Mouse (Mus musculus): ENCODE measurements at regions not wholly inside any gene's neighbourhood (a gene's known extent, or its start where the extent isn't known, plus 50 kb on each side); places are given as distances from the start of the nearest gene placed in this dataset.

- no peak overlapping the region for H3K9ac ChIP-seq (ENCODE audit: insufficient read depth, low read depth, low read length, poor library complexity, severe bottlenecking)
- no peaks in the 10 kb centered on the region for H3K4me1 ChIP-seq (ENCODE audit: control insufficient read depth in 2 of 2, insufficient read depth in 2 of 2, low read length in 2 of 2, poor library complexity in 1 of 2)
- no peak for DNase-seq (ENCODE audit: low read depth, low spot score)
- no peak overlapping the region for H3K27ac ChIP-seq (ENCODE audit: insufficient read depth, low read depth, low read length, poor library complexity, severe bottlenecking)
- TF ChIP-seq MAFK (IDR thresholded peaks at IDR 0.05; ENCODE audit: insufficient read depth, low read depth, low read length): no peak
- TF ChIP-seq HCFC1 (IDR thresholded peaks at IDR 0.05; ENCODE audit: borderline replicate concordance, insufficient read depth, low read length): no peak
- TF ChIP-seq ZC3H11A (IDR thresholded peaks at IDR 0.05; ENCODE audit: borderline replicate concordance, low read depth, low read length): no peak
- no peak for TF ChIP-seq ZNF384 (IDR thresholded peaks at IDR 0.05; ENCODE audit: low read depth, low read length)
- TF ChIP-seq CHD2 (IDR thresholded peaks at IDR 0.05; ENCODE audit: low read depth, low read length): no peak
- no peak overlapping the region for H3K4me3 ChIP-seq (ENCODE audit: insufficient read depth in 1 of 2, low read depth in 1 of 2, low read length in 2 of 2, poor library complexity in 1 of 2, severe bottlenecking in 1 of 2)
- in situ Hi-C loops (cut with MboI; ENCODE audit: low sequenced_read_pairs in 2 of 2, unreplicated experiment in 2 of 2): no loop called here
- no peaks in the 10 kb centered on the region for H3K36me3 ChIP-seq (ENCODE audit: control insufficient read depth, insufficient read depth, low read length, poor library complexity, severe bottlenecking)
- no peaks in the 10 kb centered on the region for H3K9me3 ChIP-seq (ENCODE audit: control insufficient read depth, insufficient read depth, low read depth, low read length)
Measured at GRCm38 (mm10) chr7:39596403-39596802, 78.8 kb downstream of the Zfp619 start.

GRCm38 (mm10) chr7:39613767-39614166, 96.2 kb downstream of the Zfp619 start:
- TF ChIP-seq MAFK (IDR thresholded peaks at IDR 0.05; ENCODE audit: insufficient read depth, low read depth, low read length) (peak; percentile 77), HCFC1 (IDR thresholded peaks at IDR 0.05; ENCODE audit: borderline replicate concordance, insufficient read depth, low read length) (no peak)
- no peak for DNase-seq (ENCODE audit: low read depth, low spot score)
- H3K9me3 ChIP-seq (ENCODE audit: control insufficient read depth, insufficient read depth, low read depth, low read length): no peaks in the 10 kb centered on the region
- no peak overlapping the region for H3K4me3 ChIP-seq (ENCODE audit: insufficient read depth in 1 of 2, low read depth in 1 of 2, low read length in 2 of 2, poor library complexity in 1 of 2, severe bottlenecking in 1 of 2)
- in situ Hi-C loops (cut with MboI; ENCODE audit: low sequenced_read_pairs in 2 of 2, unreplicated experiment in 2 of 2): no loop called here
- no peak overlapping the region for H3K27ac ChIP-seq (ENCODE audit: insufficient read depth, low read depth, low read length, poor library complexity, severe bottlenecking)
- H3K36me3 ChIP-seq (ENCODE audit: control insufficient read depth, insufficient read depth, low read length, poor library complexity, severe bottlenecking): no peaks in the 10 kb centered on the region
- H3K4me1 ChIP-seq (ENCODE audit: control insufficient read depth in 2 of 2, insufficient read depth in 2 of 2, low read length in 2 of 2, poor library complexity in 1 of 2): no peaks in the 10 kb centered on the region
- no peak overlapping the region for H3K9ac ChIP-seq (ENCODE audit: insufficient read depth, low read depth, low read length, poor library complexity, severe bottlenecking)

DNA sequence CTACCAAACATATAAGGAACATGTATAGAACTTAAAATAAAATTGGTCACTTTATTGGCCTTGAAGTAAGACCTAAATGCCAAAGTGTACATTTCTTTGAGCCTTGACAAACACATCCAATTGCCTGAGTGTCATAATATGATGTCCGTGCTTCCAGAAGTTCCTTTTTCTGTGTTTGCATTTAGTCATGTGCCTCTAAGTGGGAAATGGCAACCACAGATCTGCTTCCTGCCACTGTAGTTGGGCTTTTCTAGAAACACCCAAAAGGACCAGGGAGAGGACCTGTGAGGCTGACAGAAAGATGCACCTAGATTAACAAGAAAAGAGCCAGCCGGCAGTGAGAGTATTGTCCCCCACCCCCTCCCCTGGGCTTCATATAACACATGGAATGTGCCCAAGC, 97.5 kb downstream of the Zfp619 start:
- in situ Hi-C loops (cut with MboI; ENCODE audit: low sequenced_read_pairs in 2 of 2, unreplicated experiment in 2 of 2): no loop called here
- H3K9me3 ChIP-seq (ENCODE audit: control insufficient read depth, insufficient read depth, low read depth, low read length): no peaks in the 10 kb centered on the region
- TF ChIP-seq ZNF384 (IDR thresholded peaks at IDR 0.05; ENCODE audit: low read depth, low read length): no peak
- no peak for TF ChIP-seq HCFC1 (IDR thresholded peaks at IDR 0.05; ENCODE audit: borderline replicate concordance, insufficient read depth, low read length)
- no peak for TF ChIP-seq ZC3H11A (IDR thresholded peaks at IDR 0.05; ENCODE audit: borderline replicate concordance, low read depth, low read length)
- TF ChIP-seq CHD2 (IDR thresholded peaks at IDR 0.05; ENCODE audit: low read depth, low read length): no peak
- no peak for TF ChIP-seq MAFK (IDR thresholded peaks at IDR 0.05; ENCODE audit: insufficient read depth, low read depth, low read length)
- H3K27ac ChIP-seq (ENCODE audit: insufficient read depth, low read depth, low read length, poor library complexity, severe bottlenecking): no peak overlapping the region
- H3K4me1 ChIP-seq (ENCODE audit: control insufficient read depth in 2 of 2, insufficient read depth in 2 of 2, low read length in 2 of 2, poor library complexity in 1 of 2): no peaks in the 10 kb centered on the region
- H3K9ac ChIP-seq (ENCODE audit: insufficient read depth, low read depth, low read length, poor library complexity, severe bottlenecking): no peak overlapping the region
- no peak for DNase-seq (ENCODE audit: low read depth, low spot score)
- no peak overlapping the region for H3K4me3 ChIP-seq (ENCODE audit: insufficient read depth in 1 of 2, low read depth in 1 of 2, low read length in 2 of 2, poor library complexity in 1 of 2, severe bottlenecking in 1 of 2)
- no peaks in the 10 kb centered on the region for H3K36me3 ChIP-seq (ENCODE audit: control insufficient read depth, insufficient read depth, low read length, poor library complexity, severe bottlenecking)

DNA sequence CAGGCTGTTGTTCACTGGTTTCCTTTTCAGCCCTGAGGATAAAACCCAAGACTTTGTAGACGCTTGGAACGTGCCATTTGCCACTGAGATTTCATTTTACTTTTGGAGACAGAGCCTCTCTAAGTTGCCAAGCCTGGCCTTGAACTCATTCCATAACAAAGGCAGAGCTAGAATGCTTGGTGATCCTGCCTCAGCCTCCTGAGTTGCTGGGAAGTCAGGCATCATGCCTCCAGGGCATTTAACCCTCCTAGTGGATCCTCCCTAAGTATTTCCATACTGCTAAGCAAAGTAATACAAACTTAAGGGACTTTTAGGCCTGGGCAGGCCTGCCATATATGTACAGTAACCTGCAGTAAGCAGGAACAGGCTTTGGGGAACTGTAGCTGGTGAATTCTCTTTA, 104.2 kb downstream of the Zfp619 start:
- Histone ChIP-seq H3K27ac (ENCODE audit: insufficient read depth, low read depth, low read length, poor library complexity, severe bottlenecking) (no peak overlapping the region), H3K4me1 (ENCODE audit: control insufficient read depth in 2 of 2, insufficient read depth in 2 of 2, low read length in 2 of 2, poor library complexity in 1 of 2) (no peaks in the 10 kb centered on the region), H3K9ac (ENCODE audit: insufficient read depth, low read depth, low read length, poor library complexity, severe bottlenecking) (no peak overlapping the region), H3K9me3 (ENCODE audit: control insufficient read depth, insufficient read depth, low read depth, low read length) (no peaks in the 10 kb centered on the region), H3K36me3 (ENCODE audit: control insufficient read depth, insufficient read depth, low read length, poor library complexity, severe bottlenecking) (no peaks in the 10 kb centered on the region), H3K4me3 (ENCODE audit: insufficient read depth in 1 of 2, low read depth in 1 of 2, low read length in 2 of 2, poor library complexity in 1 of 2, severe bottlenecking in 1 of 2) (no peak overlapping the region)
- in situ Hi-C loops (cut with MboI; ENCODE audit: low sequenced_read_pairs in 2 of 2, unreplicated experiment in 2 of 2): no loop called here
- DNase-seq (ENCODE audit: low read depth, low spot score): peak; percentile 54
- TF ChIP-seq CHD2 (IDR thresholded peaks at IDR 0.05; ENCODE audit: low read depth, low read length): no peak
- no peak for TF ChIP-seq MAFK (IDR thresholded peaks at IDR 0.05; ENCODE audit: insufficient read depth, low read depth, low read length)
- TF ChIP-seq HCFC1 (IDR thresholded peaks at IDR 0.05; ENCODE audit: borderline replicate concordance, insufficient read depth, low read length): no peak
- no peak for TF ChIP-seq ZNF384 (IDR thresholded peaks at IDR 0.05; ENCODE audit: low read depth, low read length)
- no peak for TF ChIP-seq ZC3H11A (IDR thresholded peaks at IDR 0.05; ENCODE audit: borderline replicate concordance, low read depth, low read length)

DNA sequence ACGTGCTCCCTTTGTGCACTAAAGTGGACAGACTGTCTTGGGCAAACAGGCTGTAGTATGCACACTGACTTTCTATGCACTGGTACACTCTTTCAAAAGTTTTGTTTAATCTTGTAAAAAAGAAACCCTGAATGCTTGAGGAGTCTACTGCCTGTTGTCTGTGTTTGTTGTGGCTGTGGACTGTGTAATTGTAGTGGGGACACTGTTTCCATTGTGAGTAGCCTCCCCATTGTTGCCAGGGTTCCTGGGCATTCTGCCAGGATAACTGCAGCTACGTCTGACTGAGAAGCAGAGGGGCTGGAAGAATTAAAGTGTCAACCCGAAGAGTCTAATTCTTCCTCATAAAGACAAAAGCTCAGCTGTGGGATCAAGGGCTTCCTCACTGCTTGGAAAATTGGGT, 115.3 kb downstream of the Zfp619 start:
- H3K9me3 ChIP-seq (ENCODE audit: control insufficient read depth, insufficient read depth, low read depth, low read length): no peaks in the 10 kb centered on the region
- DNase-seq (ENCODE audit: low read depth, low spot score): no peak
- TF ChIP-seq ZNF384 (IDR thresholded peaks at IDR 0.05; ENCODE audit: low read depth, low read length) (no peak), ZC3H11A (IDR thresholded peaks at IDR 0.05; ENCODE audit: borderline replicate concordance, low read depth, low read length) (no peak), HCFC1 (IDR thresholded peaks at IDR 0.05; ENCODE audit: borderline replicate concordance, insufficient read depth, low read length) (no peak), MAFK (IDR thresholded peaks at IDR 0.05; ENCODE audit: insufficient read depth, low read depth, low read length) (no peak), CHD2 (IDR thresholded peaks at IDR 0.05; ENCODE audit: low read depth, low read length) (no peak)
- in situ Hi-C loops (cut with MboI; ENCODE audit: low sequenced_read_pairs in 2 of 2, unreplicated experiment in 2 of 2): no loop called here
- no peak overlapping the region for H3K9ac ChIP-seq (ENCODE audit: insufficient read depth, low read depth, low read length, poor library complexity, severe bottlenecking)
- no peaks in the 10 kb centered on the region for H3K4me1 ChIP-seq (ENCODE audit: control insufficient read depth in 2 of 2, insufficient read depth in 2 of 2, low read length in 2 of 2, poor library complexity in 1 of 2)
- no peaks in the 10 kb centered on the region for H3K36me3 ChIP-seq (ENCODE audit: control insufficient read depth, insufficient read depth, low read length, poor library complexity, severe bottlenecking)
- no peak overlapping the region for H3K4me3 ChIP-seq (ENCODE audit: insufficient read depth in 1 of 2, low read depth in 1 of 2, low read length in 2 of 2, poor library complexity in 1 of 2, severe bottlenecking in 1 of 2)
- no peak overlapping the region for H3K27ac ChIP-seq (ENCODE audit: insufficient read depth, low read depth, low read length, poor library complexity, severe bottlenecking)
